Mouse (Mus musculus) gastrocnemius, adult 2 months (tissue): ENCODE measurements around the gene Msn. TPM values are rescaled to one million over a fixed set of nuclear protein-coding genes. Genes with fewer than 3 reads are reported as not detected.

Experiments used
- DNase-seq: peaks from one replicate; pipeline ENCODE4 v3.0.0; 2022
- H3K27ac ChIP-seq: fragments of 200-600 bp; 2 replicates; pipeline ENCODE4 v1.8.1; 2022; ENCODE audit warnings: mild to moderate bottlenecking
- H3K4me3 ChIP-seq: fragments of 200-600 bp; 2 replicates; pipeline ENCODE4 v1.8.1; 2022; ENCODE audit warnings: mild to moderate bottlenecking, moderate library complexity
- CTCF ChIP-seq: fragments of 200-600 bp; IDR thresholded peaks from 2 replicates; pipeline ENCODE4 v1.8.1; 2022; ENCODE audit warnings: antibody characterized with exemption, mild to moderate bottlenecking, moderate library complexity
- intact Hi-C: fragments of 180-260 bp; cut with DNase I; formaldehyde crosslinking; loops from one replicate; pipeline ENCODE4 v1.15.1; 2025
- long read RNA-seq, 2 experiments: library from polyadenylated mRNA; stranded (forward); transcript quantifications; one replicate each; pipeline ENCODE4 v2.0.0; 2021
- total RNA-seq, 2 experiments: library from RNA; stranded (reverse); gene quantifications; 2 replicates each; pipeline ENCODE4 v1.2.3; 2021

The Msn gene
- total RNA-seq: 10 to 100 TPM; 23.3 to 33.8 TPM
- long read RNA-seq, experiment 1, transcript Msn-201 (13 exons, 3,842 nt): major isoform, 67 of 73 reads
- long read RNA-seq, experiment 1, partial matches to known transcripts: 4 of 73 reads
- long read RNA-seq, experiment 1, other reads (novel, unspliced or antisense): 2 of 73 reads
- long read RNA-seq, experiment 2, transcript Msn-201 (13 exons, 3,842 nt): major isoform, 33 of 37 reads
- long read RNA-seq, experiment 2, partial matches to known transcripts: 4 of 37 reads
- long read RNA-seq, experiment 2, other reads (novel, unspliced or antisense): 0 of 37 reads

DNA sequence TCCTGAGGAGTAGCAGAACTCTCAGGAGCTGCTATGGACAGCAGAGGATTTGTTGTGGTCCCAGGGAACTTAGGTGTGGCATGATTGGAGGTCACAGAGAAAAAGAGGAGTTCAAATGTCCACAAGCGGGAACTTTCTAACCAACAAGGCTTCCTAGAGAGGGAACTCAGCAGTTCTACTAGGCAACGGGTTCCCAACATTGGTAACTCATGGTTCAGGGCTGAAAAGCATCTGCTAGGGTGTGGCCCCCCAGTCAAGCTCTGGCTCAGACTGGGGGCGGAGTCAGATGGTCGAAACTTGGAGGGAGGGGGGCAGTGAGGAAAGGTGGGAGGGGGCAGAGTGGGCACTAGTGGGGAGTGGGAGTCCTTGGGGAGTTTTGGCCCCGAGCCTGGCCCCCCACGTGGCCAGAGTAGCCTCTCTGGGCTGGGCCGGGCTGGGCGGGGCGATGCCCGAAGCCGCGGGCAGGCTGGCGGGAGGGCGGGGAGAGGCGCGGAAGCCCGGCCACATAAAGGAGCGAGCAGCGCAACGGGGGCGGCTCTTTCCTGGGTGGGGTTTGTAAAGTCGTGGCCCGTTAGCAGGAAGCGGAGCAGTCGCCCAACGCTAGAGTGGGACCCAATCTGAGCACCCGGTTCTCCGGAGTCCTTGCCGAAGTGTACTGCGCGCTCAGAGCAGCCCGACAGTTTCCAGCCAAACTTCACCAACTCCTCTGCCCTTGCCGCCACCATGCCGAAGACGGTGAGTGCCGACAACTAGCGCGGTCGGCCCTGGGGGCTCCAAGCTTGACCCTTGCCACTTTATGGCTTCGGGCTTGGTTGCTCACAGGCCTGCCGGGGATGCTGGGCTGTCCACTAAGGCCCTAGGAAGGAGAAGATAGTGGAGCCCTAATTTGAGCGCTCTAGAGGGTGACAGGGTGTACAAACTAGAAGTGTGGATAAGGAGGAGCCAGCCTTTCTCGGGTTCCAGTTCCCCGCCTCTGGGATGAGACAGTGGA is at the start of gene Msn:
Gene Msn (plus strand): TSS at position 534 of the 991 bp plus-strand sequence.
- intact Hi-C loops: no loop called here
- peak; percentile 78 for DNase-seq
- Histone ChIP-seq H3K27ac (peak within 1 kb of the TSS; percentile 90), H3K4me3 (peak within 1 kb of the TSS; percentile 84)
- no peak for TF ChIP-seq CTCF

- H3K27ac ChIP-seq: no peak overlapping the region
- intact Hi-C loops: no loop called here
- H3K4me3 ChIP-seq: no peak overlapping the region
- no peak for TF ChIP-seq CTCF
- DNase-seq: peak; percentile 50
Observed at GRCm38 (mm10) chrX:96052798-96053197, 43.0 kb upstream of the Msn start.

DNA sequence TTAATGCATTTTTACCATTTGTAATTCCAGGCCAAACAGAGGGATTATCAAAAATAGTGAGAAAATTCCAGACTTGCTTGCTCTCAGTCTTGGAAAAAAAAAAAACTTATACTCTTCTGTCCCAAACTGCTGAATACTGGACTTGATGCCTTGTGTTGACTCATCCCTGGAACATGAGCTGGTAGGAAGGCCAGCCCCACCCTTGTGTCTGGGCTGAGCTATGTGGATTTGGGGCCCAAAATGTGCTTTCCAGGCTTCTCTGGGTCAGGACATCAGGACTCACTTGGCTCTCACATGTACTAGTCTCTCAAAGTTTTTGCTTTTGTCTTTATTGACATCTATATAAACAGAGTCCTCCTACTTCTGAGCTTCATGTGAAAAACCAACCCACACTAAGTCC is 18.1 kb upstream of the Msn start:
- intact Hi-C loops: no loop called here
- H3K27ac ChIP-seq: no peak overlapping the region
- DNase-seq: peak; percentile 34
- TF ChIP-seq CTCF: no peak
- H3K4me3 ChIP-seq: no peak overlapping the region

DNA sequence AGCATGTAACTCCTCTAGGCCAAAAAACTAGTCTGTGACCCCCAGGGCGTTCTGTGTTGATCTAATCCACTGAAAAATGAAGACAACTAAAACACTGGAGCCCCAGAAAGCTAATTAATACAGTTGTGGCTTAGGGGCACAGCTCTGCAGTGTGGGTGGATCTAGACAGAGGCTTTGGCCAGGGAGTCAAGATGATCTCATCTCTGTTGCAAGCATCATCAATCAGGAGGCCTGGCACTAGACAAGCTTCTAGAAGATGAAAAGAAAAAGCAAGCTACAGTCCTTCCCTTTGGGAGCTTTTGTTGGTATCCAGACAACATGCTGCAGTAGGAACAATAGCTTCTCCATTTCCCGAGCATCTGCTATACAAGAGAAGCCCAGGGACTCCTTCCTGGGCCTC is 9.6 kb upstream of the Msn start:
- H3K4me3 ChIP-seq: no peak overlapping the region
- TF ChIP-seq CTCF: no peak
- no peak for DNase-seq
- intact Hi-C loops: no loop called here
- H3K27ac ChIP-seq: no peak overlapping the region

- DNase-seq: peak; percentile 34
- Histone ChIP-seq H3K4me3 (peak overlapping the region; percentile 84), H3K27ac (peak overlapping the region; percentile 90)
- intact Hi-C loops: no loop called here
- no peak for TF ChIP-seq CTCF
Observed at GRCm38 (mm10) chrX:96096513-96097210, 820 bp downstream of the Msn start.

DNA sequence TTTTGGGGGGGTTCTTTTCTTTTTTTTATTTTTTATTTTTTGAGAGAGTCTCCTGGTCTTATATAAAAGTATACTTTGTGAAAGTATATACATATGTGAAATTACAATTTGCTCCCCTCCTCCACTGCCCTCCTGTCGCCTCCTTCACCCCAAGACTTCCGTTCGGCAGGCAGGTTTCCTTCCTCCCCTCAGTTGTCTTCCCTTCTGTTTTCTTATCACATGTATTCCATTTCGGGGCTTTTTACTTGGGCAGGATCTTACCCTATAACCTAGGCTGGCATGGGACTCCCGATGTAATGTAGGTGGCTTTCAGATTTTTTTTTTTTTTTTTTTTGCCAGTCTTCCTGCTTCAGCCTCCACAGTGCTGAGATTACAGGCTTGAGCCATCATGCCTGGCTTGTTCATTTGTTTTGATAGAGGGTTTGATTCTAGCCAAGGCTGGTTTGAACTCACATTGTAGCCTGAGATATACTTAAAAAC is 1.7 kb downstream of the Msn start:
- TF ChIP-seq CTCF: no peak
- peak overlapping the region; percentile 90 for H3K27ac ChIP-seq
- DNase-seq: no peak
- intact Hi-C loops: no loop called here
- peak overlapping the region; percentile 84 for H3K4me3 ChIP-seq

- no peak for TF ChIP-seq CTCF
- intact Hi-C loops: no loop called here
- DNase-seq: no peak
- Histone ChIP-seq H3K4me3 (peak overlapping the region; percentile 84), H3K27ac (no peak overlapping the region)
Observed at GRCm38 (mm10) chrX:96099003-96099402, 3.2 kb downstream of the Msn start.

DNA sequence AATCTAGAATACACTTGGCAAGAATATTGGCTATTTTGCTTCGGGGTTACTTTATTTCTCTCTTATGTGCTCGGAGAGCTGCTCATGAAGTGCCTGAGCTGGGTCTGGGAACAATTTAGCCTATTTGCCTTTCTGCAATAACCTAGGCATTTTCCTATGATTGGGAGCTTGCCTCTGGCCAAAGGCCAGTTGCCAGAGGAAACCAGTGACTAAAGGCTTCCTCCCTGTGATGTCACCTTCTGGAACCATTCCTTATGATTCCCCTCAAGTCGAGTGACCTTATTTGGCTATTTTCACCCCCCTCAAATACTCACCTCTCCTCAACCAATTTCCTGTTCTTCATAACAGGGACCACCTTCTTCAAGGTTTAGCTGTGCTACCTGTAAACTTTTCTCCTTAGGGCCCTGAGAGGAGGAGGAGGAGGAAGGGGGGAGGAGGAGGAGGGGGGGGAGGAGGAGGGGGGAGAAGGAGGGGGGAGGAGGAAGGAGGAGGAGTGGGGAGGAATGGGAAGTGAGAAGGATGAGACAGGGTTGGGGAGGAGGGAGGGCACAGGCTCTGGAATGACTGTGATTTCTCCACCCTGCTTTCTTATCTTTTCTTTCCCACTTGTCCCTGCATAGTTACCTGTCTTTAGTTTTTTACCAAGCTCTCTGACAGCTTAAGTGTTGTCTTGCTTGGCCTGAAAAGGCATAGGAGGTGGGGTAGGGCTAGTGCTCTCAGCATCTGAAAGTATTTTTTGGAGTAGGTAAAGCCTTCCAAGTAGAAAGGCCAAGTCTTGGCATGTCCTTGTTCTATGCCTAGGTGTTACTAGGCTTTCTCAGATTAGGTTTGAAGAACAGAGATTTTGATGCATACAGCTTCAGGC is 11.8 kb downstream of the Msn start:
- Histone ChIP-seq H3K27ac (peak overlapping the region; percentile 74), H3K4me3 (no peak overlapping the region; the same call in 1 of the 2 replicates)
- peak; percentile 65 for DNase-seq
- intact Hi-C loops: no loop called here
- no peak for TF ChIP-seq CTCF

DNA sequence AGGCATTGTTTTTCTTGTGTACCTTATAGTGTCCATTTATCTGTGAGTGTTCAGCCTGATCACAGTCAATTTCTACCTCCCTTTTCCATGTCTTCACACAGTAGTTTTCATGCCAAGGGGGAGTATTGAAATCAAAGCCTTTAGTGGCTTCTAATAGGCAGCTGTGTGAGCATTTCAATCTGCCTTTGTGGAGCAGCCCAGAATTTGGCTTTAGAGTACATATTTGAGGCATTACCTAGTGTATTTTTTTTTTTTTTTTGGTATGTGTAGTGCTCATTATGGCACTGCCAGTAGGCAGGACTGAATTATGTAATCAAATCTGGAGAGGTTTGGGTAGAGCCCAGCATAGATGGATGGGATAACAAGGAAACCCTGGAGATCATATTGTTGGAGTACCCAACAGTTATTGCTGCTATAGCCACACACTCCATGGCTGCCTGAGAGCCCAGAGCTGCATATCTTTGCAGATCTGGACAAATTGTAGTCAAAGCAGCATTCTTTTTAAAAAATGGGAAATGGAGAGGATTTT is 17.3 kb downstream of the Msn start:
- Histone ChIP-seq H3K4me3 (no peak overlapping the region), H3K27ac (no peak overlapping the region)
- intact Hi-C loops: no loop called here
- TF ChIP-seq CTCF: no peak
- no peak for DNase-seq

- intact Hi-C loops: no loop called here
- no peak for TF ChIP-seq CTCF
- Histone ChIP-seq H3K27ac (no peak overlapping the region), H3K4me3 (no peak overlapping the region)
- DNase-seq: no peak
Observed at GRCm38 (mm10) chrX:96115501-96115900, 19.7 kb downstream of the Msn start.

- no peak for TF ChIP-seq CTCF
- Histone ChIP-seq H3K4me3 (no peak overlapping the region), H3K27ac (no peak overlapping the region)
- intact Hi-C loops: no loop called here
- no peak for DNase-seq
Observed at GRCm38 (mm10) chrX:96117366-96117765, 21.5 kb downstream of the Msn start.
